Mouse (Mus musculus): ENCODE data around the gene Ccdc97. TPM values are rescaled to one million over a fixed set of nuclear protein-coding genes. Genes with fewer than 3 reads are reported as not detected.

Ccdc97 gene
- polyA plus RNA-seq, 1 experiment from 2014 or later: 33.7 TPM

DNA sequence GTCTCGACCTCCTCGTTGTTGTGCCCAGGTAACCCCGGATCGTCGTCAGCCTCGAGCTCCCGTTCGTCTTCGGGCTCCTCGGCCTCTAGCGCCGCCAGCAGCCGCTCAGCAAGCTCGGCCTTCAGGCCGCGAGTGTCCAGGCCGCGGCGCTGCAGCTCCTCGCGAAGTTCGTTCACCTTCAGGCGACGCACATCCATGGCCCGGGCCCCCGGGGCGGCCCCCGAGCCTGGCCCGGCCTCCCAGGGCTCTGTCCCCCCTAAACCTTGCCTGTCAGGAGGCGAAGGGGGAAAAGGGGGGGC lies 35.5 kb upstream of the Ccdc97 start:
- Histone ChIP-seq H3K9me3 (ENCODE audit: control insufficient read depth, low read length) (no peaks in the 10 kb centered on the region), H3K36me3 (ENCODE audit: control insufficient read depth, insufficient read depth) (peaks cover 6% of the 10 kb centered on the region), H3K27ac (ENCODE audit: low read length) (peak overlapping the region; percentile 98), H3K4me1 (replicated peaks; ENCODE audit: control insufficient read depth, insufficient read depth, low read length) (peaks cover 25% of the 10 kb centered on the region), H3K4me2 (ENCODE audit: low read length) (peak overlapping the region; percentile 96), H3K9ac (replicated peaks; ENCODE audit: low read depth, low read length) (peak overlapping the region; percentile 98), H3K27me3 (replicated peaks; ENCODE audit: control insufficient read depth, insufficient read depth, low read length) (no peaks in the 10 kb centered on the region), H3K4me3 (replicated peaks; ENCODE audit: low read length) (peak overlapping the region; percentile 97)
- no peak for ATAC-seq
- under 1% methylated on average over 30 of the region's 30 CpGs for WGBS

- H3K4me3 ChIP-seq (replicated peaks; ENCODE audit: low read length): peak overlapping the region; percentile 97
- peak overlapping the region; percentile 98 for H3K9ac ChIP-seq (replicated peaks; ENCODE audit: low read depth, low read length)
- H3K4me2 ChIP-seq (ENCODE audit: low read length): peak overlapping the region; percentile 96
- H3K4me1 ChIP-seq (replicated peaks; ENCODE audit: control insufficient read depth, insufficient read depth, low read length): peaks cover 25% of the 10 kb centered on the region
- H3K9me3 ChIP-seq (ENCODE audit: control insufficient read depth, low read length): no peaks in the 10 kb centered on the region
- H3K27me3 ChIP-seq (replicated peaks; ENCODE audit: control insufficient read depth, insufficient read depth, low read length): no peaks in the 10 kb centered on the region
- peak overlapping the region; percentile 98 for H3K27ac ChIP-seq (ENCODE audit: low read length)
- no peak for ATAC-seq
- H3K36me3 ChIP-seq (ENCODE audit: control insufficient read depth, insufficient read depth): peaks cover 12% of the 10 kb centered on the region
- WGBS: under 1% methylated on average over 46 of the region's 46 CpGs
These were observed 35.0 kb upstream of the Ccdc97 start for GRCm38 (mm10) chr7:25753643-25754438.

DNA sequence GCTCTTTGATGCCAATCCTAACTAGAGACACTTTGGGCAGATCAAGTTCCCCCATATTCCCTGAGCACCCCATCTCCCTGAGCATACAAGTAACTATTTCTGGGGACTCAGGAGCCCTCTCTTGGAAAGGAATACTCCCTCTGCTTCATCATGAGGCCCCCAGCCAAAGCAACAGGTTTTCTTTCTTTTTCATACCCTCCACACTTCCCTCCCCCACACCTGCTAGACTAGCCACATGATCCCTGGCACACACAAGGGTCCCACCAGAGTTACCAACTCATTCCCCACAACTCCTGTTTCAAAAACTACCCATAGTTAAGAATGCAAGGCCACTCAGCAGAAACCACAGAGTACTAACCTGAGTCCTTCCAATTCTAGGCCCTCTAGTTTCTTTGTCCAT lies 34.2 kb upstream of the Ccdc97 start:
- Histone ChIP-seq H3K27me3 (replicated peaks; ENCODE audit: control insufficient read depth, insufficient read depth, low read length) (no peaks in the 10 kb centered on the region), H3K9ac (replicated peaks; ENCODE audit: low read depth, low read length) (peak overlapping the region; percentile 98), H3K9me3 (ENCODE audit: control insufficient read depth, low read length) (no peaks in the 10 kb centered on the region), H3K4me1 (replicated peaks; ENCODE audit: control insufficient read depth, insufficient read depth, low read length) (peaks cover 25% of the 10 kb centered on the region), H3K4me2 (ENCODE audit: low read length) (peak overlapping the region; percentile 96), H3K4me3 (replicated peaks; ENCODE audit: low read length) (peak overlapping the region; percentile 97), H3K27ac (ENCODE audit: low read length) (no peak overlapping the region), H3K36me3 (ENCODE audit: control insufficient read depth, insufficient read depth) (peaks cover 18% of the 10 kb centered on the region)
- ATAC-seq: no peak

DNA sequence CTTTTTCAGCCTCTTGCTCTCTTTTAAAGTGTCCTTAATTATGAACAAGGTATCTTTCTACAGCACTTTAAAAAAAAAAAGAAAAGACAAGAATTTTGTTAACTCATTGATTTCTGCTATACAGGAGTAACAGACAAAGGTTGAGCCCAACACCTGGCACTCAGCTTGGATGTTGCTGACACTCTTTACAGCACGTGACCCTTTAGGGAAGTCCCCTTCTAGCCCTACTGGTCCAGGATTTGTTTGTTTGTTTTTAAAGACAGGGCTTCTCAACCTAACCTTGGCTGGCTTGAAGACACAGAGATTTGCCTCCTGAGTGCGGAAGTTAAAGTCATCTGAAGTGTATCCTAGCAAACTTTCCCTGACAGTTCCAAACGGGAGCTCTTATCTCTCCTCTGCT lies 28.0 kb upstream of the Ccdc97 start:
- WGBS: 88% methylated on average over 3 of the region's 3 CpGs
- Histone ChIP-seq H3K27ac (ENCODE audit: low read length) (no peak overlapping the region), H3K4me1 (replicated peaks; ENCODE audit: control insufficient read depth, insufficient read depth, low read length) (peaks cover 3% of the 10 kb centered on the region), H3K36me3 (ENCODE audit: control insufficient read depth, insufficient read depth) (peaks cover 70% of the 10 kb centered on the region), H3K9ac (replicated peaks; ENCODE audit: low read depth, low read length) (no peak overlapping the region), H3K27me3 (replicated peaks; ENCODE audit: control insufficient read depth, insufficient read depth, low read length) (no peaks in the 10 kb centered on the region), H3K4me2 (ENCODE audit: low read length) (no peak overlapping the region), H3K4me3 (replicated peaks; ENCODE audit: low read length) (no peak overlapping the region), H3K9me3 (ENCODE audit: control insufficient read depth, low read length) (no peaks in the 10 kb centered on the region)
- no peak for ATAC-seq

- Histone ChIP-seq H3K9me3 (ENCODE audit: control insufficient read depth, low read length) (no peaks in the 10 kb centered on the region), H3K27me3 (replicated peaks; ENCODE audit: control insufficient read depth, insufficient read depth, low read length) (no peaks in the 10 kb centered on the region), H3K4me3 (replicated peaks; ENCODE audit: low read length) (no peak overlapping the region), H3K9ac (replicated peaks; ENCODE audit: low read depth, low read length) (no peak overlapping the region), H3K4me1 (replicated peaks; ENCODE audit: control insufficient read depth, insufficient read depth, low read length) (no peaks in the 10 kb centered on the region), H3K36me3 (ENCODE audit: control insufficient read depth, insufficient read depth) (peaks cover 73% of the 10 kb centered on the region), H3K27ac (ENCODE audit: low read length) (no peak overlapping the region), H3K4me2 (ENCODE audit: low read length) (no peak overlapping the region)
- 88% methylated on average over 3 of the region's 3 CpGs for WGBS
- ATAC-seq: no peak
These were observed 19.4 kb upstream of the Ccdc97 start for GRCm38 (mm10) chr7:25738277-25738676.

DNA sequence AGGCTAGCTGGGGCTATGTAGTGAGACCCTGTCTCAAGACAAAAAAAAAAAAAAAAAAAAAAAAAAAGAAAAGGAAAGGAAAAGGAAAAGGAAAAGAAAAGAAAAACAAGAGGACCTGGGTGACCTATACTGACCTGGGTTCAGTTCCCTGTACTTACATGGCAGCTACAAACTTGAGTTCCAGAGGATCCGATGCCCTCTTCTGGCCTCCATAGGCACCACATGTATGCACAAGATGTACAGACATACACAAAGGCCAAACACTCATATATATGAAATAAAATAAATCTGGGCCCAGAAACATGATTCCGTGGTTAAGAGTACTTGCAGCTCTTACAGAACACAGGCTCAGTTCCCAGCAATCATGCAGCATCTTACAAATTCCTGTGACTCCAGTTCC lies 18.0 kb upstream of the Ccdc97 start:
- 91% methylated on average over 2 of the region's 2 CpGs for WGBS
- ATAC-seq: no peak

GRCm38 (mm10) chr7:25734991-25735390 lies 16.1 kb upstream of the Ccdc97 start:
- Histone ChIP-seq H3K27me3 (replicated peaks; ENCODE audit: control insufficient read depth, insufficient read depth, low read length) (no peaks in the 10 kb centered on the region), H3K9me3 (ENCODE audit: control insufficient read depth, low read length) (no peaks in the 10 kb centered on the region), H3K4me2 (ENCODE audit: low read length) (no peak overlapping the region), H3K4me3 (replicated peaks; ENCODE audit: low read length) (no peak overlapping the region), H3K4me1 (replicated peaks; ENCODE audit: control insufficient read depth, insufficient read depth, low read length) (no peaks in the 10 kb centered on the region), H3K36me3 (ENCODE audit: control insufficient read depth, insufficient read depth) (peaks cover 78% of the 10 kb centered on the region), H3K27ac (ENCODE audit: low read length) (no peak overlapping the region), H3K9ac (replicated peaks; ENCODE audit: low read depth, low read length) (no peak overlapping the region)
- WGBS: 74% methylated on average over 4 of the region's 4 CpGs
- ATAC-seq: no peak

More for the DNA sequence above, 18.0 kb upstream of the Ccdc97 start:
- H3K4me2 ChIP-seq (ENCODE audit: low read length): no peak overlapping the region
- peaks cover 77% of the 10 kb centered on the region for H3K36me3 ChIP-seq (ENCODE audit: control insufficient read depth, insufficient read depth)
- H3K4me3 ChIP-seq (replicated peaks; ENCODE audit: low read length): no peak overlapping the region
- no peaks in the 10 kb centered on the region for H3K4me1 ChIP-seq (replicated peaks; ENCODE audit: control insufficient read depth, insufficient read depth, low read length)
- H3K27ac ChIP-seq (ENCODE audit: low read length): no peak overlapping the region
- H3K9me3 ChIP-seq (ENCODE audit: control insufficient read depth, low read length): no peaks in the 10 kb centered on the region
- H3K27me3 ChIP-seq (replicated peaks; ENCODE audit: control insufficient read depth, insufficient read depth, low read length): no peaks in the 10 kb centered on the region
- no peak overlapping the region for H3K9ac ChIP-seq (replicated peaks; ENCODE audit: low read depth, low read length)

GRCm38 (mm10) chr7:25731294-25732055 lies 12.6 kb upstream of the Ccdc97 start:
- Histone ChIP-seq H3K4me1 (replicated peaks; ENCODE audit: control insufficient read depth, insufficient read depth, low read length) (no peaks in the 10 kb centered on the region), H3K27me3 (replicated peaks; ENCODE audit: control insufficient read depth, insufficient read depth, low read length) (no peaks in the 10 kb centered on the region), H3K4me3 (replicated peaks; ENCODE audit: low read length) (no peak overlapping the region), H3K36me3 (ENCODE audit: control insufficient read depth, insufficient read depth) (peaks cover 72% of the 10 kb centered on the region), H3K9ac (replicated peaks; ENCODE audit: low read depth, low read length) (no peak overlapping the region), H3K9me3 (ENCODE audit: control insufficient read depth, low read length) (no peaks in the 10 kb centered on the region), H3K27ac (ENCODE audit: low read length) (no peak overlapping the region), H3K4me2 (ENCODE audit: low read length) (no peak overlapping the region)
- ATAC-seq: no peak
- 93% methylated on average over 8 of the region's 8 CpGs for WGBS

GRCm38 (mm10) chr7:25729862-25730261 lies 11.0 kb upstream of the Ccdc97 start:
- Histone ChIP-seq H3K4me2 (ENCODE audit: low read length) (no peak overlapping the region), H3K9ac (replicated peaks; ENCODE audit: low read depth, low read length) (no peak overlapping the region), H3K27me3 (replicated peaks; ENCODE audit: control insufficient read depth, insufficient read depth, low read length) (no peaks in the 10 kb centered on the region), H3K27ac (ENCODE audit: low read length) (no peak overlapping the region), H3K4me3 (replicated peaks; ENCODE audit: low read length) (no peak overlapping the region), H3K4me1 (replicated peaks; ENCODE audit: control insufficient read depth, insufficient read depth, low read length) (no peaks in the 10 kb centered on the region), H3K9me3 (ENCODE audit: control insufficient read depth, low read length) (no peaks in the 10 kb centered on the region), H3K36me3 (ENCODE audit: control insufficient read depth, insufficient read depth) (peaks cover 75% of the 10 kb centered on the region)
- 93% methylated on average over 2 of the region's 2 CpGs for WGBS
- no peak for ATAC-seq

Data from forebrain, embryonic 16.5 days (tissue).